Mouse (Mus musculus): ENCODE results near the gene Golga7b. TPM values are rescaled to one million over a fixed set of nuclear protein-coding genes. Genes with fewer than 3 reads are reported as not detected.

Golga7b gene
- total RNA-seq, 2 experiments from 2014 or later, result 2.3 to 2.4 TPM

GRCm38 (mm10) chr19:42229499-42230287, 17.7 kb upstream of the Golga7b start:
- intact Hi-C loops (cut with DNase I), result no loop called here
- no peak for TF ChIP-seq CTCF (IDR thresholded peaks at IDR 0.05)
- H3K4me3 ChIP-seq, result no peak overlapping the region
- no peak for DNase-seq
- no peak overlapping the region for H3K27ac ChIP-seq

- no peak for TF ChIP-seq CTCF (IDR thresholded peaks at IDR 0.05)
- intact Hi-C loops (cut with DNase I), result no loop called here
- H3K4me3 ChIP-seq, result no peak overlapping the region
- DNase-seq, result no peak
- no peak overlapping the region for H3K27ac ChIP-seq
These were observed 17.1 kb upstream of the Golga7b start for GRCm38 (mm10) chr19:42230288-42230568.

GRCm38 (mm10) chr19:42230986-42231385, 16.4 kb upstream of the Golga7b start:
- H3K4me3 ChIP-seq, result no peak overlapping the region
- intact Hi-C loops (cut with DNase I), result no loop called here
- no peak overlapping the region for H3K27ac ChIP-seq
- TF ChIP-seq CTCF (IDR thresholded peaks at IDR 0.05), result no peak
- peak; percentile 62 for DNase-seq

- intact Hi-C loops (cut with DNase I), result no loop called here
These were observed 9.6 kb upstream of the Golga7b start for GRCm38 (mm10) chr19:42237602-42238340.

GRCm38 (mm10) chr19:42238341-42238715, 9.0 kb upstream of the Golga7b start:
- intact Hi-C loops (cut with DNase I), result no loop called here
- Histone ChIP-seq H3K27ac (peak overlapping the region; percentile 96), H3K4me3 (peak overlapping the region; percentile 47)
- TF ChIP-seq CTCF (IDR thresholded peaks at IDR 0.05), result no peak
- DNase-seq, result peak; percentile 80

More at GRCm38 (mm10) chr19:42237602-42238340, 9.6 kb upstream of the Golga7b start:
- DNase-seq, result peak; percentile 72
- Histone ChIP-seq H3K27ac (peak overlapping the region; percentile 96), H3K4me3 (peak overlapping the region; percentile 47)
- no peak for TF ChIP-seq CTCF (IDR thresholded peaks at IDR 0.05)

- no peak for DNase-seq
- TF ChIP-seq CTCF (IDR thresholded peaks at IDR 0.05), result no peak
- no peak overlapping the region for H3K4me3 ChIP-seq
- no peak overlapping the region; the same call in 1 of the 2 replicates for H3K27ac ChIP-seq
- intact Hi-C loops (cut with DNase I), result no loop called here
These were observed 6.5 kb upstream of the Golga7b start for GRCm38 (mm10) chr19:42240881-42241280.

GRCm38 (mm10) chr19:42243401-42243800, 4.0 kb upstream of the Golga7b start:
- TF ChIP-seq CTCF (IDR thresholded peaks at IDR 0.05), result no peak
- no peak overlapping the region for H3K4me3 ChIP-seq
- no peak overlapping the region for H3K27ac ChIP-seq
- intact Hi-C loops (cut with DNase I), result no loop called here
- DNase-seq, result no peak

DNA sequence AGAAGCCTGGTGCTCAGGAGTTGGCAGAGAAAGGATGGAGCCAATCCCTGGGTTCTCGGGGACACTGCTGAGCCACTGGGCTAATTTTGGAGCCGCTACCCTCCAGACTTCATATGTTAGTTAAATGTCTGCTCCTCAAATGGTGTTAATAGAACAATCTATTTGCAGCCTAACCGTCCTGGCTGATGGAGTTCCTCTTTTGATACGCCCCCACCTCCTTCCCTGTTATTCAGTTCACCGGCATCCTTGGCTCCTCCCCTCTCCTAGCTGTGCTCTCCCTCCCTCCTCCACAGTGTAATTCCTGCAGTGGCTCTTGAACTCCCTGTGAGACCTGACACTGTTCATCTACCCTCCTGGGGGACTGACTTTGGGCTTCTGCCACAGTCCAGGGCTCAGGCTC, 748 bp upstream of the Golga7b start:
- Histone ChIP-seq H3K4me3 (no peak overlapping the region), H3K27ac (no peak overlapping the region)
- intact Hi-C loops (cut with DNase I), result no loop called here
- no peak for DNase-seq
- TF ChIP-seq CTCF (IDR thresholded peaks at IDR 0.05), result no peak

DNA sequence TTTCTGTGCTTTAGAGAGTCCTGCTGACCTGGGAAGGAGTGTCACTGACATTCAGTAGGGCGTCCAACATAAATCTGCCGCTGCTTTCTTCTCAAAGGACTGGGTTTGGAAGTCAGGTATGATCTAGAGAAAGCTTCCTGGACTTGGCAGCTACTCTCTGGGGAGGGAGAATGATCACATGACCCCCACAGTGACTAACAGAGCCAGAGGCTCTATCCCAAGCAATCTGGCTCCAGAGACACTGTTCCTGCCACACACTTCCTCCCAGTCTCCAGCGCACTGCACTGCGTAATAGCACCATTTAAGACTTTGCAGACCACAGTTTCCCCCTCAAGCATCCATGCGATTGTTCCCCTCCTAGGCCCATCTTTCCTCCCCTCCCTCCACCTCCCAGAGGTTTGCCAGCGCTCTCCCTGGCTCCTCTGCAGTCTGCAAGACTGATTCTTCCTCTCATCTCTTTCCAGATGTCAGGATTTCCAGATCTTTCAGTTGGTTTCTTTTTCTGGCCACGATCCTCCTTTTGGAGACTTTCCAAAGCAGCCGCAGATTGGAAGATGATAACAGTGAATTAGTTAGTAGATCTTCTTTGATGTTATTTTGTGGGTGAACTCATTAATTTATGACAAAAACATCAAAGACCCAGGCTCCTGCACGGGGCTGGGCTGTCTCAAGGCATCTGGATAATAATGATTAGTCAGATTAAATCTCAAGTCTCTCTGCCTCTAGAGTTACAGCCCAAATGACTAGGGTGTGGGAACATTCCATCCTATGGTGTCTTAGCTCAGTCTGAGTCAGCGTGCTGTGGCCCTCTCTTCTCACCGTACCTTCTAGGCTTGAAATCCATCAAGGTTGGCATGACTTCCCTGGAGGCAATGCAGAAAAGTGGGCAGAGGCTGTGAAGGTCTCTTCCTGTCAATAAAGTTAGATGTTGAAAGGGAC, 2.9 kb downstream of the Golga7b start:
- DNase-seq, result no peak

GRCm38 (mm10) chr19:42255438-42255783, 8.0 kb downstream of the Golga7b start:
- Histone ChIP-seq H3K27ac (no peak overlapping the region), H3K4me3 (peak overlapping the region; percentile 56)
- intact Hi-C loops (cut with DNase I), result no loop called here
- TF ChIP-seq CTCF (IDR thresholded peaks at IDR 0.05), result no peak
- DNase-seq, result no peak

More for the DNA sequence above, 2.9 kb downstream of the Golga7b start:
- TF ChIP-seq CTCF (IDR thresholded peaks at IDR 0.05), result no peak
- Histone ChIP-seq H3K27ac (no peak overlapping the region), H3K4me3 (no peak overlapping the region)
- intact Hi-C loops (cut with DNase I), result no loop called here

DNA sequence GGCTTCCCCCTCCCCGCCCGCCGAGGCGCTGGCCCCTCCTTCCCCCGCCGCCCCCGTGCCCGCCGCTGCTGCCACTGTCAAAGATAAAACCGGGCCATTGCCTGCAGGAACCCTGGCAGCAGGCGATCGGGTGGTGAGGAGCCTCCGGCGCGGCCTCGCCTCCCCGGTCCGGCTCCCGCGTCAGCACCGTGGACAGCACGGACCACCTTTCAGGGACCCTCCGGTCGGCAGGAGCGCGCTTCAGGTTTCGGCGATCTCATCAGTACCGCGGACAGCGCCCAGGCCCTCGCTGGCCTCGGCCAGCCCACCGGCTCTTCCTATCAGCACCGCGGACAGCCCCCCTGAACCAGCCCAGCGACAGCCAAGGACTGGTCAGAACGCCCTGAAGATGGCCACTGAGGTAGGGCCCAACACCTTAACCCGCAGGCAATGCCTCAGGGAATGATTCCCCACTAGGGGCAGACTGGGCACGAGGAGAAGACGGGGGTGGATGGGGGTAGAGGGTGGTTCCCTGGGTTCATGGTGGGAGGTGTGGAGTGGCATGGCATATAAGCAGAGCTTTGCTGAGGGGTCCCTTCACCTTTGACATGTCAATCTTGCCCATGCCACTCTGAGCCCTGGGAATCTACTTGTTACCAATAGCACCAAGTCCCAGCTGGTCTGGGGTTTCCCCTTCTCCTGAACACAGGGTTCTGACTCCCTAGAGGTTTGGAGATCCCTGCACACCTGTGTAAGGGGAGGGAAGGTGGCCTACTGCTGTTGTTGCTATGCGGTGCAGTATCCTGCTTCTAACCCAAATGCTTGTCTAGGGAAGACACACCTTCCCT, 8.6 kb downstream of the Golga7b start:
- peak overlapping the region; percentile 56 for H3K4me3 ChIP-seq
- H3K27ac ChIP-seq, result no peak overlapping the region
- DNase-seq, result peak; percentile 81
- TF ChIP-seq CTCF (IDR thresholded peaks at IDR 0.05), result no peak
- intact Hi-C loops (cut with DNase I), result no loop called here
